Mouse (Mus musculus): ENCODE results near the gene Midn. TPM values are rescaled to one million over a fixed set of nuclear protein-coding genes. Genes with fewer than 3 reads are reported as not detected.
A peak's percentile ranks its signal among the peaks of the same experiment; 100 is the strongest.

The Midn gene
- polyA plus RNA-seq, 1 experiment from 2014 or later = 37.0 TPM

- WGBS = 14% methylated on average over 21 of the region's 35 CpGs
- H3K4me1 ChIP-seq (ENCODE audit: control insufficient read depth, insufficient read depth, low read length) = 0 out of 2 replicates have a peak, but pooled peaks cover 4% of the 10 kb centered on the region
- ATAC-seq (ENCODE audit: low read depth) = peak; percentile 77
Measured at GRCm38 (mm10) chr10:80172527-80173292, 24.6 kb downstream of the Midn start, which contains the start of gene 1600002K03Rik. Gene 1600002K03Rik (plus strand): TSS chr10:80172944.

GRCm38 (mm10) chr10:80173358-80173757, 25.3 kb downstream of the Midn start:
- peak overlapping the region; percentile 53 for H3K4me2 ChIP-seq (ENCODE audit: low read depth, low read length)
- 0 out of 2 replicates have a peak, but pooled peaks cover 4% of the 10 kb centered on the region for H3K4me1 ChIP-seq (ENCODE audit: control insufficient read depth, insufficient read depth, low read length)
- peak overlapping the region; percentile 76 for H3K27ac ChIP-seq (replicated peaks; ENCODE audit: low read depth, low read length)
- DNase-seq (ENCODE audit: low spot score) (no peak), ATAC-seq (ENCODE audit: low read depth) (no peak)
- peaks cover 31% of the 10 kb centered on the region for H3K36me3 ChIP-seq (ENCODE audit: control insufficient read depth, insufficient read depth, low read length)
- H3K4me3 ChIP-seq (ENCODE audit: low read depth, low read length) = peak overlapping the region; percentile 46
- WGBS = 6% methylated on average over 11 of the region's 11 CpGs
- H3K9ac ChIP-seq (ENCODE audit: low read depth, low read length) = peak overlapping the region; percentile 61
- H3K27me3 ChIP-seq (replicated peaks; ENCODE audit: control insufficient read depth, insufficient read depth, low read length) = no peaks in the 10 kb centered on the region
- H3K9me3 ChIP-seq (ENCODE audit: control insufficient read depth, low read length) = no peaks in the 10 kb centered on the region

More at GRCm38 (mm10) chr10:80172527-80173292, 24.6 kb downstream of the Midn start, which contains the start of gene 1600002K03Rik:
- DNase-seq (ENCODE audit: low spot score) = peak; percentile 96
- Histone ChIP-seq H3K27me3 (replicated peaks; ENCODE audit: control insufficient read depth, insufficient read depth, low read length) (no peaks in the 10 kb centered on the region), H3K36me3 (ENCODE audit: control insufficient read depth, insufficient read depth, low read length) (peaks cover 31% of the 10 kb centered on the region), H3K4me2 (ENCODE audit: low read depth, low read length) (peak within 1 kb of the TSS; percentile 53), H3K9ac (ENCODE audit: low read depth, low read length) (peak within 1 kb of the TSS; percentile 61), H3K4me3 (ENCODE audit: low read depth, low read length) (peak within 1 kb of the TSS; percentile 46), H3K9me3 (ENCODE audit: control insufficient read depth, low read length) (no peaks in the 10 kb centered on the region), H3K27ac (replicated peaks; ENCODE audit: low read depth, low read length) (peak within 1 kb of the TSS; percentile 76)

- Histone ChIP-seq H3K4me1 (ENCODE audit: control insufficient read depth, insufficient read depth, low read length) (0 out of 2 replicates have a peak, but pooled peaks cover 4% of the 10 kb centered on the region), H3K27me3 (replicated peaks; ENCODE audit: control insufficient read depth, insufficient read depth, low read length) (no peaks in the 10 kb centered on the region), H3K9ac (ENCODE audit: low read depth, low read length) (no peak overlapping the region), H3K4me3 (ENCODE audit: low read depth, low read length) (no peak overlapping the region), H3K36me3 (ENCODE audit: control insufficient read depth, insufficient read depth, low read length) (peaks cover 31% of the 10 kb centered on the region), H3K9me3 (ENCODE audit: control insufficient read depth, low read length) (no peaks in the 10 kb centered on the region), H3K4me2 (ENCODE audit: low read depth, low read length) (no peak overlapping the region), H3K27ac (replicated peaks; ENCODE audit: low read depth, low read length) (no peak overlapping the region)
- ATAC-seq (ENCODE audit: low read depth) (no peak), DNase-seq (ENCODE audit: low spot score) (no peak)
- 85% methylated on average over 10 of the region's 10 CpGs for WGBS
Measured at GRCm38 (mm10) chr10:80173955-80174640, 26.0 kb downstream of the Midn start.

- no peak overlapping the region for H3K4me2 ChIP-seq (ENCODE audit: low read depth, low read length)
- no peak overlapping the region for H3K4me3 ChIP-seq (ENCODE audit: low read depth, low read length)
- no peak overlapping the region for H3K9ac ChIP-seq (ENCODE audit: low read depth, low read length)
- H3K9me3 ChIP-seq (ENCODE audit: control insufficient read depth, low read length) = no peaks in the 10 kb centered on the region
- 55% methylated on average over 2 of the region's 2 CpGs for WGBS
- no peak for ATAC-seq (ENCODE audit: low read depth)
- peaks cover 29% of the 10 kb centered on the region for H3K36me3 ChIP-seq (ENCODE audit: control insufficient read depth, insufficient read depth, low read length)
- 0 out of 2 replicates have a peak, but pooled peaks cover 4% of the 10 kb centered on the region for H3K4me1 ChIP-seq (ENCODE audit: control insufficient read depth, insufficient read depth, low read length)
- no peaks in the 10 kb centered on the region for H3K27me3 ChIP-seq (replicated peaks; ENCODE audit: control insufficient read depth, insufficient read depth, low read length)
- DNase-seq (ENCODE audit: low spot score) = peak; percentile 56
- no peak overlapping the region for H3K27ac ChIP-seq (replicated peaks; ENCODE audit: low read depth, low read length)
Measured at GRCm38 (mm10) chr10:80174705-80175104, 26.6 kb downstream of the Midn start.

- H3K27ac ChIP-seq (replicated peaks; ENCODE audit: low read depth, low read length) = no peak overlapping the region
- no peak overlapping the region for H3K4me2 ChIP-seq (ENCODE audit: low read depth, low read length)
- no peak for ATAC-seq (ENCODE audit: low read depth)
- H3K36me3 ChIP-seq (ENCODE audit: control insufficient read depth, insufficient read depth, low read length) = peaks cover 19% of the 10 kb centered on the region
- no peaks in the 10 kb centered on the region for H3K9me3 ChIP-seq (ENCODE audit: control insufficient read depth, low read length)
- peak; percentile 54 for DNase-seq (ENCODE audit: low spot score)
- peaks cover 12% of the 10 kb centered on the region for H3K4me1 ChIP-seq (ENCODE audit: control insufficient read depth, insufficient read depth, low read length)
- H3K9ac ChIP-seq (ENCODE audit: low read depth, low read length) = peak overlapping the region; percentile 19; the same call in 1 of the 2 replicates
- WGBS = 50% methylated on average over 2 of the region's 4 CpGs
- H3K4me3 ChIP-seq (ENCODE audit: low read depth, low read length) = no peak overlapping the region
- no peaks in the 10 kb centered on the region for H3K27me3 ChIP-seq (replicated peaks; ENCODE audit: control insufficient read depth, insufficient read depth, low read length)
Measured at GRCm38 (mm10) chr10:80175536-80176269, 27.6 kb downstream of the Midn start.

- Histone ChIP-seq H3K4me3 (ENCODE audit: low read depth, low read length) (no peak overlapping the region), H3K9me3 (ENCODE audit: control insufficient read depth, low read length) (no peaks in the 10 kb centered on the region), H3K27ac (replicated peaks; ENCODE audit: low read depth, low read length) (no peak overlapping the region), H3K9ac (ENCODE audit: low read depth, low read length) (0 out of 2 replicates have a peak overlapping the region, but pooled peaks have one; percentile 19), H3K4me2 (ENCODE audit: low read depth, low read length) (no peak overlapping the region), H3K4me1 (ENCODE audit: control insufficient read depth, insufficient read depth, low read length) (peaks cover 19% of the 10 kb centered on the region), H3K36me3 (ENCODE audit: control insufficient read depth, insufficient read depth, low read length) (peaks cover 13% of the 10 kb centered on the region), H3K27me3 (replicated peaks; ENCODE audit: control insufficient read depth, insufficient read depth, low read length) (no peaks in the 10 kb centered on the region)
- WGBS = 78% methylated on average over 5 of the region's 5 CpGs
- ATAC-seq (ENCODE audit: low read depth) = no peak
- DNase-seq (ENCODE audit: low spot score) = no peak
Measured at GRCm38 (mm10) chr10:80176270-80176834, 28.3 kb downstream of the Midn start.

GRCm38 (mm10) chr10:80177441-80178279, 29.6 kb downstream of the Midn start:
- H3K9me3 ChIP-seq (ENCODE audit: control insufficient read depth, low read length) = no peaks in the 10 kb centered on the region
- H3K4me1 ChIP-seq (ENCODE audit: control insufficient read depth, insufficient read depth, low read length) = peaks cover 20% of the 10 kb centered on the region
- H3K4me3 ChIP-seq (ENCODE audit: low read depth, low read length) = no peak overlapping the region
- H3K9ac ChIP-seq (ENCODE audit: low read depth, low read length) = no peak overlapping the region; the same call in 1 of the 2 replicates
- H3K36me3 ChIP-seq (ENCODE audit: control insufficient read depth, insufficient read depth, low read length) = peaks cover 4% of the 10 kb centered on the region; the same call in 1 of the 2 replicates
- ATAC-seq (ENCODE audit: low read depth) (no peak), DNase-seq (ENCODE audit: low spot score) (no peak)
- no peak overlapping the region for H3K27ac ChIP-seq (replicated peaks; ENCODE audit: low read depth, low read length)
- 64% methylated on average over 7 of the region's 7 CpGs for WGBS
- H3K4me2 ChIP-seq (ENCODE audit: low read depth, low read length) = no peak overlapping the region
- no peaks in the 10 kb centered on the region for H3K27me3 ChIP-seq (replicated peaks; ENCODE audit: control insufficient read depth, insufficient read depth, low read length)

Data from embryonic facial prominence, embryonic 14.5 days (tissue).